Mouse (Mus musculus): ENCODE measurements around the gene Tmem54.

DNA sequence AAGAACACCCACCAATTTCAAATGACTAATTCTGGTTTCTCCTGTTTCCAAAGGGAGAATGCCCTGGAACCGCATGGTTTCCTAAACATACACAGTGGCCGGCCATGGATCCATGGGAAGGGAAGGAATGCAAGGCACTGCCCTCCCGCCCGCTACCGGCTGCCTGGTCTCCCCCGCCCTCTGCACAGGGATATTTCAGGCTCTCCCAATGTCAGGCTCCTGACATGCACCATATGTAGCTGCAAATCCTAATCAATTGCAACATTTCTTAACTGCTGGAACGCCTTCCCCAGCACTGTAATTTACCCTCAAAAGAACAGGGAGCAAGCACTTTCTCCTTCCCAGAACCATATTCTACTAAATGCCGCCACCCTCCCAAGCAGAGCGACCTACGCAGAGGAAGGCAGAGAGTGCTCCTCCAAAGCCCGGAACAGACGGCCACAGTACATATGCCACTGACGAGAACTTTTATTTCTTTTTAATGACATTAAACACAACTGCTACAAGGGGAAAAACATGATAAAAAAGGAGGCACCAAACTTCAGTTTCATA, 42.3 kb downstream of the Tmem54 start:
- TF ChIP-seq CTCF (IDR thresholded peaks at IDR 0.05; ENCODE audit: borderline replicate concordance, control insufficient read depth, extremely low read depth, insufficient read depth, low read length, poor library complexity), result no peak
- TF ChIP-seq POLR2A (IDR thresholded peaks at IDR 0.05; ENCODE audit: control insufficient read depth, extremely low read depth, insufficient read depth, low read length, poor library complexity), result no peak

Data from thymus, adult 2 months (tissue).